Mouse (Mus musculus): ENCODE results near the gene Scp2d1.
"Not testable (repeated sequence)": the region's sequence is repeated elsewhere in the genome, so short reads cannot be mapped to it uniquely, and the experiment has no call there.

The Scp2d1 gene

DNA sequence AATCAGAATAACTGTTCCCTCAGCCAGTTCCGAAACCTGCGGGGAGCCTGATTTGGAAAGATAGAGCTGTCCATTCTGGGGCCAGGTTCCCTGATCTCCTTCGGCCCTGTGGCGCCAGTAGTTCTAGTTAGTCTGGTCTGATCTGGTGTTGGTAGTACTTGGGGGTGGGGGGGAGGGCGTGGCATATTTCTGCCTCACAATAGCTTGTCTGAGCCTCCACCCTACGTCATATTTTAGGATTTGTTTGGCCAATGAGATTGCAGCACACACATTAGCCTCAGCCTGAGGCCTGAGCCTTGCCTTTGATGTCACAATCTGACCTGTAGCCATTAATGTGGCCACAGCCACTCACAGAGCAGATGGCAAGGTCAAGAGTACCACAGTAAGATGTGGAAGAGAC, at the start of gene Scp2d1:
Gene Scp2d1 (plus strand): TSS at position 301 of the 400 bp plus-strand sequence.
- DNase-seq (ENCODE audit: low spot score in 2 of 2), result not testable (repeated sequence)

DNA sequence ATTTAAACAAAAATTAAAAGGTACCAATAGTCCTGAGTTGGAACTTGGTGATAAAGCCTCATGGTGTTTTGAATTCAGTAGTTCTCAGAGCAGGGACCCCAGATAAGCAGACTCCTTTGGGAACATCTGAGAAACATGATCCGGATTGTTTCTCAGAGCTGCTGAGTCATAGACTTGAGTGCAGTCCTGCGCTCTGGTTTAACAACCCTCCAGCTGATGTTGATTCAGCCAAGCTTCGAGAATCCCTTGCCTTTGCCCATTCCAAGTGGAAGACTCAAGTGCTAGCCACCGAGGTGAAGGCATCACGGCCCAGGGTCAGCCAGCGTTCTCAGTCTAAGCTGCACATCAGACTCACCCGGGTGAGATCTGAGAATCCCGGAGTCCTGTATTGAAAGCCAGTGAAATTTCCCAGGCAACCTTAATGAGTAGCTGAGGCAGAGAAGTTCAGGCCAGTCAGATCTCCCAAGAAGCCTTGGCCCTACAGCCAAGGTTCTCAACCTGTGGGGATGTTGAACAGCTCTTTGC, 48.8 kb upstream of the Scp2d1 start:
- peak in 1 of 2 experiments; percentile 6 for DNase-seq (ENCODE audit: low spot score in 2 of 2)

DNA sequence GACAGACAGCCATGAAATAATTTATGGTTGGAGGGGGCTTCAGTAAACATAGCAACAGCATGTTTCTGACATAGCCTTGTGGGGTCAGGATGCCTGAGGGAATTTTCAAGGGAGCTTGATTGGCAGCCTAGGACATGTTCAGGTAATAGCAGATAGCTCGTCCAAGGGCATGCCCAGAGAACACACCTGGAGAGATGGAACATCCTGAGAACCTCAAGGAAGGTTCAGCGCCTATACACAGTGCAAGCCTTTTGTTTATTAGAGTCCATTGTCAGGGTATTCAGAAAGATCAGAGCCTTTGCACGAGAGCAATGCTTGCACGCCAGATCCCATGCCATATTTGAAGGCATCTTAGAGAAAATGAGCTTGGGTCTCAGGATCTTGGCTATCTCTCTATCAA, 47.8 kb upstream of the Scp2d1 start:
- DNase-seq (ENCODE audit: low spot score in 2 of 2), result no peak

DNA sequence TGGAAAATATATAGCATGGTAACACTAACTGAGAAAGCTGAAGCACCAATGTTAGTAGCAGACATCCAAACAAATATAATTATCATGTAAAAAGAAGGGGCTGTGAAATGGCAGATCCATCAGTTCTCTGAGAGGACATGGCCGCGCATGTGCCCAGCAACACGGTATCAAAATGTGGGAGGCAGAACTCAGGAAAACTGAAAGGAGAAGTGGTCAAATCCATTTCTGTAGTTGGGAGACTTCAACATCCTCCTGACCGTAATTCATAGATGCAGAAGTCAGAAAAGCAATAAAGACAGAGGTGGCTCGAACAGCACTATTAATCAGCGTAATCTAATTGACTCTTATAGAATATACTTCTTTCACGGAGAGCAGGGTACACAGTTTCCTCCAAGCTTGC, 44.2 kb upstream of the Scp2d1 start:
- no peak for DNase-seq (ENCODE audit: low spot score in 2 of 2)

DNA sequence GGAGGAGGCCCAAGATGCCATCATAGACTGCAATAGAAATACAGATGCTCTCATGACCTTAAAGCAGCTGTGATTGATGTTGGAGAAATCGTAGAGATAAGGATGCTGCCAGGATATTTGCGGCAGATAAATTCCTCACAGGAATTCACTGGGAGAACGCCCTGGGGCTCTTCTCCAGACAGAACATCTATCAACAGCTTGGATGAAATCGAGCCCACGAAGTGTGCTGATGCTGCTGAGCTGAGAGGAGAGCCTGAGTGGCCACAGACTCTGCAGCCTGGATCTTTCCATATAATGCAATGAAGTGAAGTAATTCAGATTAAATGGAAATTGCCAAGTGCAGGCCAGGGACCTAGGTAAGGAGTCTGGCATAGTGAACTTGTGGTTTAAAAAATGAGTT, 42.7 kb upstream of the Scp2d1 start:
- peak in 1 of 2 experiments; percentile 4 for DNase-seq (ENCODE audit: low spot score in 2 of 2)

DNA sequence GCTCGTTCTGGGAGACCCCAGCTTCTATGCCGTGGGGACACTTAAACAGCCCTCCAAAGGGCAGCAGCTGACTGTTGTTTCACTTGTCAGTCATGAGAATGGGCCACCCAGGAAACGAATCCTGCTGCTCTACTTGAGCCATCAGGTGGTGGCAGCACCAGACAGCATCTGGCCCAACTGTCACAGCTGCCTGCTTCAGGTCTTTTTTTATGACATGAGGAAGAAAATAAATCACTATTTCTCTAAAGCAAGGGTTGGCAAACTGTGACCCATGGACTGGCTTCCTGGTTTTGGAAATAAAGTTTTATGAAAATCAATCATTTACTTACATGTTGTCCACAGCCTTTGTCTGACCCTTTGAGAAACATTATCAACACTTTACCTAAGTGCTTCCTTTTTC, 41.6 kb upstream of the Scp2d1 start:
- DNase-seq (ENCODE audit: low spot score in 2 of 2), result no peak

DNA sequence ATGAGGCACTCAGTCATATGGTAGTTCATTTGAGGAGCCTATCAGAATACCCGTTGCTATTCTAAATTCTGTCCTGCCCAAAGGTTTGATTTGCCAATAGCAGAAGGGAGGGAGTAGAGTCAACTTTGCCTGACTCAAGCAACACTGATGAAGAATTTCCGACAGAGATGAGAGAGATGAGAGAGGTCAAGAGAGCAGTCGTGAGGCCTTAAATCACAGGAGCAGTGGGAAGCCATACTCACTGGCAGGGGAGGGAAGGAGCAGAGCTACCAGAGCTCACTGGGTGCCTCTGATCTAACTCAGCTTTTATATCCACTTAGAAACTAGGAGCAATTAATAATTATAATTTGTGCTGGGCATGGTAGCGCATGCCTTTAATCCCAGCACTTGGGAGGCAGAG, 41.0 kb upstream of the Scp2d1 start:
- no peak for DNase-seq (ENCODE audit: low spot score in 2 of 2)

DNA sequence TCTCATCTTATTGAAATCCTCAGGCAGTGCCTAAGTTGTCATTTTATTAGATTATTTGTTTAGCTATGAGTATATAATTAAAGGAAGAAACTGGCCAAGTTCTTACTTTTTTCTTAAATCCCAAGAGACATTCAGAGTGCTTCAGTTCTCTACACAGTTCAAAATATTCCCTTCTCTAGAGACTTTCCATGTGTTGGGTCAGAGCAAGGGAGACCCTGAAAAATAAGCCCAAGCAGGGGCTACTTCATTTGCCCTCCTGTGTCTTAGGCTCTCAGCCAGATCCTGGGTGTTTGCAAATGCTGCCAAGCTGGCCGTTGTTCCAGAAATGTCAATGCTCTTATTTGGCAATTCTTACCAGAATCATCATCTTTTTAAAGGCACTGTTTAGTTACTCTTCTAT, 40.3 kb upstream of the Scp2d1 start:
- DNase-seq (ENCODE audit: low spot score in 2 of 2), result no peak

DNA sequence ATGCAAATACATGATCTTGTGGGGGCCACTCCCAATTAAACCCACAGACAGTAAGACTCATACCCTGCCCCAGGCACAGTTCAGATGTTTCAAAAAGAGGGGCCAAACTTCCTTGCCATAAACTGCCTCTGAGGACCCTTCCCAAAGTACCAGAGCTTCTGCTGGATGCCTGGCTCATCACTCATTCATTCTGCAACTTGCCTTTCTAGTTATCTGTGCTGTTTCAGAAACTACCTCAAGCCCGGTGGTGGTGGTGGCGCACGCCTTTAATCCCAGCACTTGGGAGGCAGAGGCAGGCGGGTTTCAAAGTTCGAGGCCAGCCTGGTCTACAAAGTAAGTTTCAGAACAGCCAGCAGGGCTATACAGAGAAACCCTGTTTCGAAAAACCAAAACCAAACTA, 39.6 kb upstream of the Scp2d1 start:
- no peak for DNase-seq (ENCODE audit: low spot score in 2 of 2)

DNA sequence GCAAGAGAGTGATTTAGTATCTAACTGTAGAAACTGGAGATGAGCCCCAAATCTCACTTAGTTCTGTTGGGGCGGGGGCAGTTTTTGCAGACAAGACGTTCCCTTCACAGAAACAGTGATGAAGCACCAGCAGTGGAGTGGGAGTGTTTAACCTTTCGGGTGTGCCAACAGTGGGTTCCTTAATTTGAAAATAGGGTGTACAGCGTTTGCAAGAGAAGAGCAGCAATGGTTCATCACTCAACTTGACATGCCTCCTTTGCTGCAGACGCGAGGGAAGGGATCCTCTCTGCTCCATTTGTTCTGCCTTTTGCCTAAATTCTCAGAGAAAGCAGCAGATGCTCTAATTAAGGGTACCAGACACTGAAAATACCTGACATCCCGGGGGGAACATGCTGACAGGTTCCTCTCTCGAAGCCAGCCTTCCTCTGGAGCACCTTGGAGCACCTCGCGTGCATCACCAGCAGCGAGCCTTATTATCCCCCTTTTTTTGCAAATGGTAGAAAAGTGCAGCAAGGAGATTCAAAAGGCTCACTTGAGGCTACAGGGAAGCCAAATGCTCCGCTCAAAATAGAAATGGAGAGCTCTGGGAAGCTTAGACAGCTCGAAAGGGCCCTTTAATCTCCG, 31.7 kb upstream of the Scp2d1 start:
- DNase-seq (ENCODE audit: low spot score in 2 of 2), result no peak

DNA sequence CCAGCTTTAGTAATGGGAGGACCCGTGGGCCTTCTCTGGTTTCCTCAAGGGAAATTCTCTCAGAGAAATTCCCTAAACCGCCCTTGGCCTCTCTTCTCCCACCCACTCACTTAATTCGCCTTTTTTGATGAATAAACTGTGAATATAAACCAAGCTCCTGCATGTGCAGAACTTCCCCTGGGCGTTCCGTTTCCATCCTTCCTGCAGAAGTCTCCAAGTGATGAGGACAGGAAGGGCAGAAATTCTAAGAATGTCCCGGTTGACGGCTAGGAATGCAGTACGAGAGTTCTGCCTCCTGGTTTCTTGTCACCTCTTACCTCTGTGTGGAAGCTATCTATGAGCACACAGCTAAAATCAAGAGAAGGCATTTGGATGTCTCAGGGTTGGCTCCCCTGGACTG, 25.9 kb upstream of the Scp2d1 start:
- no peak for DNase-seq (ENCODE audit: low spot score in 2 of 2)

DNA sequence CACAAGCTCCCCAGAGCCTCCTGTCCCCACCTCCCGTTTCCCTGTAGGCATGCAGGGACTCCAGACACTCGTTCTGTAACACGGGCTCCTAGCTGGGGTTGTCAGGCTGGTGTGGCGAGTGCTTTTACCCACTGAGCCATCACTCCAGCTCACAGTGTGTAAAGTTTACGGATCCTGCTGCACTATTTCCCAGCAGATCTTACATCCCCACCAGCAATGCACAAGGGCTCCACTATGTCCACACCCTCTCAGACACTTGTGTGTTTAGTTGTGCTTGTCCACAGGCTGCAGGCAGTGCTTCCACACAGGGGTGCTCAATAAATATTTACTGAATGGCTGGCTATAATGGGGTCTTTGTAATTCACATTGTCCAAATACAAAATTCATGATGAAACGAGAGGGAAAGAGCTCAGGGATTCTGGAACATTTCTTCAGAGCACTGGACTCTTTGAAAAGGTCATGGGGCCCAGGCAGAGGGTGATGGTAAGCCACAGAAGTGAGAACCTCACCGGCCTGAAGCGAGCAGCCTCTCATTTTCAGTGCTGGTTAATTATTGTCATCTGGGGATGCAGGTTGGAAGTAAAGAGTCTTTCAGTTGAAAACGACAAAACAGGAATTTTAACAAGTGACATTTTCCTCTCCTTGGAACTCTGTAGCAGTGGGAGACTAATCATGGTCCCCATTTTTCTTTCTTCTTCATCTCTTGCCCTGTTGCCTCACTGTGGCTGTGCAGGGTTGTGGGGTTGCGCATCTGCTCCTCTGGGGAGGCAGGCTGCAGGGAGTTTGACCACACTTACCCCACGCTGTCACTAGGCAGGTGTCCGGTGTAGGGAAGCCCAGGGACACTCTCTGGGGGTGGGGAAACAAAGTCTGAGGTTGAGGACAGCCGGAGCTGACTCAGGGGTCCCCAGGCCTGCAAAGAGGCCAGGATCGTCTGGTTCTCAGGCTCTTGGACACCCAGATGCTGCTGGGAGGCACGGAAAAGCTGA, 15.4 kb upstream of the Scp2d1 start:
- no peak for DNase-seq (ENCODE audit: low spot score in 2 of 2)

DNA sequence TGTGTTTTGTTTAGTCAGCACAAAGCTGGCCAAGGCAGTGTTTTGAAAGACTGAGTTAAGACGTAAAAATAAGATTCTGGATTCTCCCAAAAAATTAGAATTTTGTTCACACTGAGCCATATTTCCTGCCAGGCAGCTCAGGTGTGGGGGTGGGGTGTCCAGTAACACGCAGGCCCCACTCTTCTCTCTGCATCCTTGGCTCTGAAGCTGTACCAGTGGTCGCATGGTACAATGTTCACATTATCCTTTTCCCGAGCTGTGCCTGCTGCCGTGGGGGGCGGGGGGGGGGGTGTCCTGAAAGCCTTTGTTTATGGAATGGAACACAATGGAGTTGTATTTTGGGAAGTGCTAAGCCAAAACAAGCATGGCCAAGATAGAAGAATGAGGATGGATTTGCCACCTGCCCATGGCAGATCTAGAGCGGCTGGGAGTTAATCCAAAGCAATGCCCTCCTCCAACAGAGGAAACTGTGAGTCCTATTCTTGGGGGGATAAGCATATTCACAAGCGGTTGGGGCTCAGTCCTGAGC, 5.1 kb downstream of the Scp2d1 start:
- no peak for DNase-seq (ENCODE audit: low spot score in 2 of 2)

DNA sequence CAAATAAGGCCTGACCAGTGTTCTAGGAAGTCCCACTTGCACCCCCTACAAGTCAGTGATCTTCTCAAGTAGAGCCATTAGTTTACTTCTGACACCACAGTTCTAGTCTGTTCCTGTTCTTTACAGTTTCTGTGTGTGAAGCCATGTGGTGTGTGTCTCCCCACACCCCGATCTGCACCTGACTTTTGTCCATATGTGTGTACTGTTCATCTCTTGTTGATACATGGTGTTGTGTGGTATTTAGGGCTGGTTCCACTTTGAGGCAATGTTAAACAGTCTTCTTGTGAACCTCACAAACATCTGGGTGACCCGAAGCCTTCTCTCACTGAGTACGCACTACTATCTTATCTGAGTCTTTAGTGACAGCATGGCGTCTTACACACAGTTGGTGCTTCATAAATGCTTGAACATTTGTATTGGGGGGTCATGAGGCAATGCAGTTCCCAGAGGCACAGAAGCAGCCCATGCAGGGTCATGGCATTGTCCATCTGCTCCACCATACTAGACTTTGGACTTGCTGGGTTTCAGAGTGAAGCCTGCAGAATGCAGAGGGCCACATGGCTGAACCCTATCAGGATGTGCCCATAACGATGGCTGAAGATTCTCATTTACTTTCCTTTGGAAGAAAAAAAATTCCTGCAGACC, 13.3 kb downstream of the Scp2d1 start:
- DNase-seq (ENCODE audit: low spot score in 2 of 2), result no peak

DNA sequence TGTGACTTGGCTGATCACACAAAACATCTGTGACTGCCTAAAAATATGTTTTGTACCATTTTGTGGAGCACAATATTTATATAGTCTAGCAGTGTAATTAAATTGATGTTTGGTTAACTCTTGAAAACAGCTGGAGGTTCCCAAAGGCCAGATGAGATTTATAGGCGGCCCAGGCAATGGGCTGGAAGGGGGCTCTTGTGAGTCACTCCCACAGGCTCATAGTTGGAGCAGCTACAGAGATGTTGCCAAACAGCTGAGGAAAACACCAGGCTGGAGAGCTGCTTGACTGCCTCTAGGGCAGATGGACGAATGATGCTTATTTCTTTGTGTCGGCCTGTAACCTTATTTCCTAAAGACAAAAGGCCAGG, 13.8 kb downstream of the Scp2d1 start:
- DNase-seq (ENCODE audit: low spot score in 2 of 2), result no peak

DNA sequence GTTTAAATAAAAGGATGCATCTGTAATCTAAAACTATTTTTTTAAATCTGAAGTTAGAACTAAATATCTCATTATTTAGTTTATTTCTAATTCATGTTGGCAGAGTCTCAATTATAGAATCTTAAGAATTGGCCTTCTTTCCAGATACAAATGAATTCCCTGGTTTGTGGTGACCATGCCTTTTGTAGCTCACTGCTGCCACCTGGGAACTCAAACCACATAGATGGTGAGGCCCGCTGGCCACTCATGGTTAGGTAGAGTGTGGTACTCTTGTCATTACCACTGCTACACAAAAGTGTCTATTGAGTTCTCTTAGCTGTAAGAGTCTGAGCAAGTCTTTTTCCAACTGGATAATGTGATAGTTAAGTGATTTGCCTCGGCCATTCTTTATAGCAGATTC, 45.4 kb downstream of the Scp2d1 start:
- no peak for DNase-seq (ENCODE audit: low spot score in 2 of 2)
